9 mouse cellular contexts compared by ENCODE assay signal in the genomic region with DNA sequence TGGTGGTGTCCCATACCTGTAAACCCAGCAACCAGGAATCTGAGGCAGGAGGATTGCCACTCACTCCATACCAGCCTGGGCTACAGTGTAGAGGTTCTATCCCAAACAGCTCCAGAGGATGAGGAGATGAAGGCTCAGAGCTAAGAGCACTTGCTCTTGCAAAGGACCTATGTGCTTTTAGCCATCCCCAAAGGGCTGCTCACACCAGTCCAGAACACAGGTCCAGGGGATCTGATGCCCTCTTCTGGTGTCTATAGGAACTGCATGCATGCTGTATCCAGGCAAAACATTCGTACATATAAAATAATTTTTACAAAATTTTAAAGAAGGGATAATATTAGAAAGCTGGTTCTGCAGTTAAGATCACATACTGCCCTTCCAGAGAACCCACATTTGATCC. TPM values are rescaled to one million over a fixed set of nuclear protein-coding genes. Genes with fewer than 3 reads are reported as not detected.
DNase-seq lines count a peak whose midpoint lies in the region; ATAC-seq and TF ChIP-seq lines count a peak whose summit lies in the region.
"Had no signal": no experiment of that assay in that cellular context is flagged by ENCODE, and none has a peak within 500 bp of the region (broad histone marks: within the 10 kb centered on the region; RNA-seq: fewer than 3 reads in every experiment).

No protein-coding gene starts in this region.

- no peak for TF ChIP-seq EP300 in lung, postnatal 0 days (IDR thresholded peaks at IDR 0.05)

- peaks cover 62% of the 10 kb centered on the region for H3K36me3 ChIP-seq in hindbrain, embryonic 10.5 days
- H3K36me3 ChIP-seq in hindbrain, embryonic 13.5 days: peaks cover 42% of the 10 kb centered on the region
- H3K36me3 ChIP-seq in testis, adult 2 months (ENCODE audit: control insufficient read depth, insufficient read depth, low read length): no peaks in the 10 kb centered on the region
- H3K36me3 ChIP-seq in lung, postnatal 0 days (ENCODE audit: insufficient read depth, low read length): no peaks in the 10 kb centered on the region

- no peak overlapping the region for H3K4me3 ChIP-seq in hindbrain, embryonic 10.5 days
- H3K4me3 ChIP-seq in hindbrain, embryonic 13.5 days: no peak overlapping the region
- H3K4me3 ChIP-seq in testis, adult 2 months (ENCODE audit: control insufficient read depth, low read depth, low read length): no peak overlapping the region
- H3K4me3 ChIP-seq in lung, postnatal 0 days (ENCODE audit: low read depth, low read length): no peak overlapping the region
- H3K4me3 ChIP-seq: embryonic facial prominence, embryonic 15.5 days; limb, embryonic 13.5 days had no signal

- peak; percentile 57; the same call in 1 of the 2 replicates for TF ChIP-seq CTCF in testis, adult 2 months (IDR thresholded peaks at IDR 0.05; ENCODE audit: control insufficient read depth, insufficient read depth, insufficient replicate concordance, low read depth, low read length)
- peak; percentile 80 for TF ChIP-seq CTCF in lung, postnatal 0 days (IDR thresholded peaks at IDR 0.05)

- no peak overlapping the region for H3K27ac ChIP-seq in hindbrain, embryonic 10.5 days
- no peak overlapping the region for H3K27ac ChIP-seq in hindbrain, embryonic 13.5 days
- H3K27ac ChIP-seq in testis, adult 2 months (ENCODE audit: control insufficient read depth, insufficient read depth, low read depth, low read length): no peak overlapping the region
- no peak overlapping the region for H3K27ac ChIP-seq in lung, postnatal 0 days (ENCODE audit: low read length)
- H3K27ac ChIP-seq: embryonic facial prominence, embryonic 15.5 days; limb, embryonic 13.5 days had no signal

- 94% methylated on average over 1 of the region's 1 CpGs for WGBS in hindbrain, embryonic 10.5 days
- WGBS in hindbrain, embryonic 13.5 days: 86% methylated on average over 1 of the region's 1 CpGs
- WGBS in lung, postnatal 0 days: 77% methylated on average over 1 of the region's 1 CpGs

- peaks cover 11% of the 10 kb centered on the region for H3K4me1 ChIP-seq in hindbrain, embryonic 10.5 days (replicated peaks)
- H3K4me1 ChIP-seq in hindbrain, embryonic 13.5 days (replicated peaks): 0 out of 2 replicates have a peak, but pooled peaks cover 4% of the 10 kb centered on the region
- no peaks in the 10 kb centered on the region; the same call in 1 of the 2 replicates for H3K4me1 ChIP-seq in testis, adult 2 months (ENCODE audit: control insufficient read depth, insufficient read depth, low read length)
- H3K4me1 ChIP-seq in lung, postnatal 0 days (ENCODE audit: insufficient read depth, low read depth, low read length): no peaks in the 10 kb centered on the region

- no peak for TF ChIP-seq POLR2A in testis, adult 2 months (IDR thresholded peaks at IDR 0.05; ENCODE audit: control insufficient read depth, low read depth, low read length)

- no peaks in the 10 kb centered on the region for H3K27me3 ChIP-seq in hindbrain, embryonic 10.5 days (ENCODE audit: insufficient read depth, poor library complexity, severe bottlenecking)
- no peaks in the 10 kb centered on the region for H3K27me3 ChIP-seq in hindbrain, embryonic 13.5 days
- no peaks in the 10 kb centered on the region for H3K27me3 ChIP-seq in testis, adult 2 months (ENCODE audit: control insufficient read depth, insufficient read depth, low read length)
- no peaks in the 10 kb centered on the region for H3K27me3 ChIP-seq in lung, postnatal 0 days (replicated peaks; ENCODE audit: insufficient read depth, low read length)
- H3K27me3 ChIP-seq: embryonic facial prominence, embryonic 15.5 days; limb, embryonic 13.5 days had no signal

- DNase-seq in hindbrain, embryonic 10.5 days (ENCODE audit: low spot score): peak; percentile 50
- no peak for DNase-seq in testis, postnatal 14 days (ENCODE audit: low spot score)
- peak; percentile 66 to 80 for DNase-seq in cerebellum, postnatal 10 days
- DNase-seq in lung, postnatal 0 days (ENCODE audit: low spot score): peak; percentile 22

- no peak for ATAC-seq in hindbrain, embryonic 13.5 days (ENCODE audit: low FRiP score)
- no peak for ATAC-seq in lung, postnatal 0 days
- no peak for ATAC-seq in granulocyte monocyte progenitor cell, adult 5-6 weeks (replicated peaks; ENCODE audit: poor library complexity, severe bottlenecking)

- peaks cover 5% of the 10 kb centered on the region; the same call in 1 of the 2 replicates for H3K9me3 ChIP-seq in hindbrain, embryonic 10.5 days
- H3K9me3 ChIP-seq in hindbrain, embryonic 13.5 days: no peaks in the 10 kb centered on the region
- H3K9me3 ChIP-seq in lung, postnatal 0 days (ENCODE audit: low read length): no peaks in the 10 kb centered on the region
- H3K9me3 ChIP-seq: embryonic facial prominence, embryonic 15.5 days had no signal

- no peak overlapping the region for H3K4me2 ChIP-seq in hindbrain, embryonic 13.5 days
- H3K4me2 ChIP-seq in lung, postnatal 0 days (replicated peaks; ENCODE audit: low read depth, low read length): no peak overlapping the region
- H3K4me2 ChIP-seq: embryonic facial prominence, embryonic 15.5 days; limb, embryonic 13.5 days had no signal

- no peak overlapping the region for H3K9ac ChIP-seq in hindbrain, embryonic 13.5 days
- H3K9ac ChIP-seq in lung, postnatal 0 days (replicated peaks; ENCODE audit: low read depth): no peak overlapping the region
- H3K9ac ChIP-seq: embryonic facial prominence, embryonic 15.5 days; limb, embryonic 13.5 days had no signal

RNA-seq across cellular contexts. Expression of gene Mrm2, which starts 5.0 kb away (rescaled TPM):
- 21.5 and 21.7 TPM in 2 replicates for polyA plus RNA-seq in hindbrain, embryonic 10.5 days (2016; fragmentation: Nextera tagmentation; extraction: Ambion mirVana)
- polyA plus RNA-seq in hindbrain, embryonic 13.5 days (2015; fragmentation: Nextera tagmentation; extraction: Ambion mirVana): 20.2 and 21.5 TPM in 2 replicates
- polyA plus RNA-seq in testis, adult 2 months (2012; rRNA removed): 1.5 and 1.7 TPM in 2 replicates
- polyA plus RNA-seq in lung, postnatal 0 days (2015; fragmentation: Nextera tagmentation; extraction: Ambion mirVana): 9.8 and 11.7 TPM in 2 replicates
- total RNA-seq in granulocyte monocyte progenitor cell, adult 5-6 weeks (2014; fragmentation: Nextera tagmentation): 6.3 and 11.2 TPM in 2 replicates
- total RNA-seq in granulocyte monocyte progenitor cell, adult 5-6 weeks (2017): 7.7 and 9.3 TPM in 2 replicates

RNA-seq across cellular contexts. Expression of gene Nudt1, which starts 15.2 kb away (rescaled TPM):
- polyA plus RNA-seq in hindbrain, embryonic 10.5 days (2016; fragmentation: Nextera tagmentation; extraction: Ambion mirVana): 53.8 and 54.6 TPM in 2 replicates
- 26.8 and 28.6 TPM in 2 replicates for polyA plus RNA-seq in hindbrain, embryonic 13.5 days (2015; fragmentation: Nextera tagmentation; extraction: Ambion mirVana)
- polyA plus RNA-seq in testis, adult 2 months (2012; rRNA removed): 4.1 and 4.5 TPM in 2 replicates
- polyA plus RNA-seq in lung, postnatal 0 days (2015; fragmentation: Nextera tagmentation; extraction: Ambion mirVana): 17.9 and 19.4 TPM in 2 replicates
- total RNA-seq in granulocyte monocyte progenitor cell, adult 5-6 weeks (2014; fragmentation: Nextera tagmentation): 40.7 and 43.1 TPM in 2 replicates
- 42.0 and 49.1 TPM in 2 replicates for total RNA-seq in granulocyte monocyte progenitor cell, adult 5-6 weeks (2017)

RNA-seq across cellular contexts. Expression of gene Mad1l1, which starts 15.3 kb away (rescaled TPM):
- 56.2 and 60.4 TPM in 2 replicates for polyA plus RNA-seq in hindbrain, embryonic 10.5 days (2016; fragmentation: Nextera tagmentation; extraction: Ambion mirVana)
- 33.2 and 34.1 TPM in 2 replicates for polyA plus RNA-seq in hindbrain, embryonic 13.5 days (2015; fragmentation: Nextera tagmentation; extraction: Ambion mirVana)
- polyA plus RNA-seq in testis, adult 2 months (2012; rRNA removed): 16.7 and 17.0 TPM in 2 replicates
- polyA plus RNA-seq in lung, postnatal 0 days (2015; fragmentation: Nextera tagmentation; extraction: Ambion mirVana): 18.4 and 19.0 TPM in 2 replicates
- 18.3 and 24.4 TPM in 2 replicates for total RNA-seq in granulocyte monocyte progenitor cell, adult 5-6 weeks (2014; fragmentation: Nextera tagmentation)
- 53.6 and 61.0 TPM in 2 replicates for total RNA-seq in granulocyte monocyte progenitor cell, adult 5-6 weeks (2017)

RNA-seq across cellular contexts. Expression of gene Snx8, which starts 52.4 kb away (rescaled TPM):
- 24.5 and 25.5 TPM in 2 replicates for polyA plus RNA-seq in hindbrain, embryonic 10.5 days (2016; fragmentation: Nextera tagmentation; extraction: Ambion mirVana)
- 25.7 and 26.3 TPM in 2 replicates for polyA plus RNA-seq in hindbrain, embryonic 13.5 days (2015; fragmentation: Nextera tagmentation; extraction: Ambion mirVana)
- polyA plus RNA-seq in testis, adult 2 months (2012; rRNA removed): 3.8 and 4.3 TPM in 2 replicates
- 16.7 and 17.1 TPM in 2 replicates for polyA plus RNA-seq in lung, postnatal 0 days (2015; fragmentation: Nextera tagmentation; extraction: Ambion mirVana)
- 8.9 and 12.8 TPM in 2 replicates for total RNA-seq in granulocyte monocyte progenitor cell, adult 5-6 weeks (2014; fragmentation: Nextera tagmentation)
- total RNA-seq in granulocyte monocyte progenitor cell, adult 5-6 weeks (2017): 7.3 and 9.1 TPM in 2 replicates
